Mouse (Mus musculus): ENCODE results near the gene Mrtfb.

Gene Mrtfb

DNA sequence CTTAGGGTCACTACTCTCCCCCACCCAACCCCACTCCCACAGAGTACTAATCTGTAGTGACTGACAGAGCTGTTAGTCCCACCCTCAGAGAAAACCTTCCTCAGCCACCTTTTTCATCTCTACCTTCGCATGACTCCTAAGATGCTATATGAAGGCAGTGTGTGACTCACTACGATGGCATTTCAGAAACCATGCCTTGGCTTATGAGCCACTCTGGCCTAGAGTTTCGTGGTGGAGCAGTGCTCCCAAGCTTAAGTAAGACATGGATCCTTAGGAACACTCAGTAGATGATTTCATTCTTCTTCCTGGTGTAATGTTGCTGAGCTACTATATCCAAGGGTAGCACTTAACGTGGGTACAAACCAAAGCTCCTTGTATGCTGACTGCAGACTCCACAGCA is 94.4 kb downstream of the Mrtfb start:
- Histone ChIP-seq H3K4me3 (replicated peaks; ENCODE audit: low read length) (no peak overlapping the region), H3K4me1 (replicated peaks; ENCODE audit: low read depth, low read length) (no peaks in the 10 kb centered on the region)
- TF ChIP-seq NANOG (IDR thresholded peaks at IDR 0.05; ENCODE audit: borderline replicate concordance, low read length), result no peak
- no peak for TF ChIP-seq POU5F1 (IDR thresholded peaks at IDR 0.05; ENCODE audit: borderline replicate concordance, low read length)
- TF ChIP-seq CTCF (conservative IDR thresholded peaks at IDR 0.05; ENCODE audit: low read length), result no peak

DNA sequence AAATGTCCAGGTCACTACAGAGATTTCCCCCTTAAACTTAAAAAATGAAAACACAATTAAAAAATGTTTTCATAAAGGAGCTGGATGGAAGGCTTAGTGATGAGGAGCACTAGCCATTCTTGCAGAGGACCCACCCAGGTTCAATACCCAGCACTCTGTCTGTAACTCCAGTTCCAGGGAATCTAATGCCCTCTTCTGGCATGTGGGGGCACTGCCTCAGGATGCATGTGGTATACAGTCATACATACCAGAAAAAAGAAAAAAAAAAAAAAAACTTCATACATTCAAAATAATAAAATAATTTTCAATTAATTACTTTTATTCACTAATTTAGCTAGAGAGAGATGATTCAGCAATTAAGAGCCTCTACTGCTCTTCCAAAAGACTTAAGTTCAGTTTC is 95.0 kb downstream of the Mrtfb start:
- Histone ChIP-seq H3K27me3 (ENCODE audit: insufficient read depth, low read length) (no peaks in the 10 kb centered on the region), H3K4me1 (replicated peaks; ENCODE audit: low read depth, low read length) (no peaks in the 10 kb centered on the region), H3K4me3 (replicated peaks; ENCODE audit: low read length) (no peak overlapping the region), H3K36me3 (ENCODE audit: insufficient read depth, low read length) (no peaks in the 10 kb centered on the region), H3K9me3 (ENCODE audit: low read length) (no peaks in the 10 kb centered on the region)
- TF ChIP-seq NANOG (IDR thresholded peaks at IDR 0.05; ENCODE audit: borderline replicate concordance, low read length), result no peak
- TF ChIP-seq POU5F1 (IDR thresholded peaks at IDR 0.05; ENCODE audit: borderline replicate concordance, low read length), result no peak
- peak; percentile 36 for TF ChIP-seq CTCF (conservative IDR thresholded peaks at IDR 0.05; ENCODE audit: low read length)

More for the DNA sequence above, 94.4 kb downstream of the Mrtfb start:
- Histone ChIP-seq H3K36me3 (ENCODE audit: insufficient read depth, low read length) (no peaks in the 10 kb centered on the region), H3K9me3 (ENCODE audit: low read length) (no peaks in the 10 kb centered on the region), H3K27me3 (ENCODE audit: insufficient read depth, low read length) (no peaks in the 10 kb centered on the region)

- TF ChIP-seq NANOG (IDR thresholded peaks at IDR 0.05; ENCODE audit: borderline replicate concordance, low read length) (no peak), POU5F1 (IDR thresholded peaks at IDR 0.05; ENCODE audit: borderline replicate concordance, low read length) (no peak), CTCF (conservative IDR thresholded peaks at IDR 0.05; ENCODE audit: low read length) (no peak)
- Histone ChIP-seq H3K9me3 (ENCODE audit: low read length) (no peaks in the 10 kb centered on the region), H3K27me3 (ENCODE audit: insufficient read depth, low read length) (no peaks in the 10 kb centered on the region), H3K4me1 (replicated peaks; ENCODE audit: low read depth, low read length) (peaks cover 10% of the 10 kb centered on the region), H3K4me3 (replicated peaks; ENCODE audit: low read length) (no peak overlapping the region), H3K36me3 (ENCODE audit: insufficient read depth, low read length) (no peaks in the 10 kb centered on the region)
Observed at GRCm38 (mm10) chr16:13353927-13354326, 97.6 kb downstream of the Mrtfb start.

GRCm38 (mm10) chr16:13354431-13354830 is 98.2 kb downstream of the Mrtfb start:
- Histone ChIP-seq H3K4me1 (replicated peaks; ENCODE audit: low read depth, low read length) (peaks cover 10% of the 10 kb centered on the region), H3K9me3 (ENCODE audit: low read length) (no peaks in the 10 kb centered on the region), H3K27me3 (ENCODE audit: insufficient read depth, low read length) (no peaks in the 10 kb centered on the region), H3K36me3 (ENCODE audit: insufficient read depth, low read length) (no peaks in the 10 kb centered on the region), H3K4me3 (replicated peaks; ENCODE audit: low read length) (no peak overlapping the region)
- TF ChIP-seq POU5F1 (IDR thresholded peaks at IDR 0.05; ENCODE audit: borderline replicate concordance, low read length), result no peak
- no peak for TF ChIP-seq NANOG (IDR thresholded peaks at IDR 0.05; ENCODE audit: borderline replicate concordance, low read length)

DNA sequence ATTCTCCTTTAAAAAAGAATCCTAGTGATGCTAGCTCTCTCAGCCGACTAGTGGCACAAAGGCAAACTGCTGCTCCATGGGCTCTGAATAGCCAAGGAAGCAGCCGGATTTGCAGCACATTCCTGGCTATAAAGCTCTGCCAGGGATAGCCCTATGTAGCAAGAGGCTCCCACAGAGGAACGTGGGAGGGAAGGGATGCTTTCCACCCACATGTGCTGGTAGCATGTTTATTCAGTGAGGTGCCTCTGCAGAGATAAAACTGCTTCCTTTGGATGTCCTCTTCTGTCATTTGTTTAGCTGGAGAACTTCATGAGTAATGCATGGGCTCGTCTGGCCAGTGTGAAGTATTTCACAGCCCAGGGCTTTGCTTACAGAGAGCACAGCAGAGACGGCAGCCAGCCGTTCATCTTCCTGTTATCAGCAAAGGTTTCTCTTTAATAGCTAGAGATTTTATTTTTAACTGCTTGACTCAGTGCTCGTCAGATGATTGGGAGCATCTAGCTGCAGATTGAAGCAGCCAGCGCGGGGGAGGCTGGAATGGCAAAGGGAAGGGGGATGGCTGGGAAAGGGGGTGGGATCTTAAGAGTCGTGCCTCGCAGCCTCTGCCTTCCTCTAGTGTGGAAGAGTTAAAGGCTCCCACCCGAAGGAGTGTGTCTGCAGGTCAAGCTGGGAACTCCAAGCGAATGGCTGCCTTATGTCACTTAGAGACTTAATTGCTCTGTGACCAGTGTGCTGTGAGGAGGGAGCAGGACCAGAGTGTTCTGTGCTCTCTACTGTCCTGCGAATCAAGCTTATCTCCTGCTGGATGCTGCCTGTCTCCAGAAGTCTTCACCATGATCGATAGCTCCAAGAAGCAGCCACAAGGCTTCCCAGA is 101.8 kb downstream of the Mrtfb start:
- Histone ChIP-seq H3K9me3 (ENCODE audit: low read length) (no peaks in the 10 kb centered on the region), H3K4me1 (replicated peaks; ENCODE audit: low read depth, low read length) (peaks cover 10% of the 10 kb centered on the region), H3K36me3 (ENCODE audit: insufficient read depth, low read length) (no peaks in the 10 kb centered on the region), H3K4me3 (replicated peaks; ENCODE audit: low read length) (no peak overlapping the region), H3K27me3 (ENCODE audit: insufficient read depth, low read length) (no peaks in the 10 kb centered on the region)
- TF ChIP-seq NANOG (IDR thresholded peaks at IDR 0.05; ENCODE audit: borderline replicate concordance, low read length), result no peak
- peak; percentile 44 for TF ChIP-seq CTCF (conservative IDR thresholded peaks at IDR 0.05; ENCODE audit: low read length)

- Histone ChIP-seq H3K4me3 (replicated peaks; ENCODE audit: low read length) (no peak overlapping the region), H3K4me1 (replicated peaks; ENCODE audit: low read depth, low read length) (peaks cover 10% of the 10 kb centered on the region), H3K27me3 (ENCODE audit: insufficient read depth, low read length) (no peaks in the 10 kb centered on the region), H3K9me3 (ENCODE audit: low read length) (no peaks in the 10 kb centered on the region), H3K36me3 (ENCODE audit: insufficient read depth, low read length) (no peaks in the 10 kb centered on the region)
- TF ChIP-seq CTCF (conservative IDR thresholded peaks at IDR 0.05; ENCODE audit: low read length) (no peak), POU5F1 (IDR thresholded peaks at IDR 0.05; ENCODE audit: borderline replicate concordance, low read length) (no peak), NANOG (IDR thresholded peaks at IDR 0.05; ENCODE audit: borderline replicate concordance, low read length) (no peak)
Observed at GRCm38 (mm10) chr16:13358741-13359140, 102.5 kb downstream of the Mrtfb start.

- peaks cover 10% of the 10 kb centered on the region for H3K4me1 ChIP-seq (replicated peaks; ENCODE audit: low read depth, low read length)
- no peaks in the 10 kb centered on the region for H3K9me3 ChIP-seq (ENCODE audit: low read length)
- TF ChIP-seq POU5F1 (IDR thresholded peaks at IDR 0.05; ENCODE audit: borderline replicate concordance, low read length) (no peak), NANOG (IDR thresholded peaks at IDR 0.05; ENCODE audit: borderline replicate concordance, low read length) (no peak), CTCF (conservative IDR thresholded peaks at IDR 0.05; ENCODE audit: low read length) (no peak)
- H3K36me3 ChIP-seq (ENCODE audit: insufficient read depth, low read length), result no peaks in the 10 kb centered on the region
- no peak overlapping the region for H3K4me3 ChIP-seq (replicated peaks; ENCODE audit: low read length)
- H3K27me3 ChIP-seq (ENCODE audit: insufficient read depth, low read length), result no peaks in the 10 kb centered on the region
Observed at GRCm38 (mm10) chr16:13359405-13359858, 103.2 kb downstream of the Mrtfb start.

DNA sequence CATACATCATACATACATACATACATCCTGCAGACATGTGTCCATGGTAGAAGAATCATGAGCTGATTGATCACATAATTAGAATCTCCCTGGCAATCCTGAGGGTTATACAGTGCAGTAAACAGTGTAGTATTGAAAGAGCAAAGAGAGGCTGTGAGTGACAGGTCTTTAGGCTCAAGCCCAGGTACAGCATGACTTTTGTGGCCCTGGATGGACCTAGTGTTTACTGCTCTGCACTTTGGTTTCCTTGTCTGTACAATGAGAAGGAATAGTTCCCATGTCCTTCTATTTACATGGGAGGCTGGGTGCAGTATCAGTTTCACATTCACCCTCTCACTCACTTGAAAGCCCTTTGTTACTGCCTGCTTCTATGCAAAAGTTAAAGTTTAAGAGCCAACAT is 103.9 kb downstream of the Mrtfb start:
- Histone ChIP-seq H3K36me3 (ENCODE audit: insufficient read depth, low read length) (no peaks in the 10 kb centered on the region), H3K4me3 (replicated peaks; ENCODE audit: low read length) (no peak overlapping the region), H3K9me3 (ENCODE audit: low read length) (no peaks in the 10 kb centered on the region), H3K4me1 (replicated peaks; ENCODE audit: low read depth, low read length) (peaks cover 10% of the 10 kb centered on the region), H3K27me3 (ENCODE audit: insufficient read depth, low read length) (no peaks in the 10 kb centered on the region)
- no peak for TF ChIP-seq POU5F1 (IDR thresholded peaks at IDR 0.05; ENCODE audit: borderline replicate concordance, low read length)
- TF ChIP-seq CTCF (conservative IDR thresholded peaks at IDR 0.05; ENCODE audit: low read length), result no peak
- no peak for TF ChIP-seq NANOG (IDR thresholded peaks at IDR 0.05; ENCODE audit: borderline replicate concordance, low read length)
